Mouse (Mus musculus) hindbrain, embryonic 15.5 days (tissue): ENCODE data around the gene Hgf. TPM values are rescaled to one million over a fixed set of nuclear protein-coding genes. Genes with fewer than 3 reads are reported as not detected.

ENCODE experiments used
- ATAC-seq: fragments of 200-750 bp; cut with Nextera tagmentation; 2 replicates; pipeline ENCODE4 v1.8.0; 2017; ENCODE audit warnings: low read depth, moderate number of reproducible peaks, moderate TSS enrichment; ENCODE audit not compliant: low FRiP score
- H3K27ac ChIP-seq: fragments of 300-500 bp; sonication (generic); replicated peaks from 2 replicates; pipeline ENCODE4 v1.5.1; 2015; ENCODE audit warnings: mild to moderate bottlenecking, inconsistent platforms
- H3K27me3 ChIP-seq: fragments of 300-500 bp; sonication (generic); 2 replicates; pipeline ENCODE4 v1.6.1; 2015; ENCODE audit warnings: control low read depth, inconsistent platforms
- H3K36me3 ChIP-seq: fragments of 300-500 bp; sonication (generic); 2 replicates; pipeline ENCODE4 v1.6.1; 2015; ENCODE audit warnings: control low read depth, inconsistent platforms
- H3K4me1 ChIP-seq: fragments of 300-500 bp; sonication (generic); replicated peaks from 2 replicates; pipeline ENCODE4 v1.6.1; 2015; ENCODE audit warnings: control low read depth, inconsistent platforms
- H3K4me2 ChIP-seq: fragments of 300-500 bp; sonication (generic); 2 replicates; pipeline ENCODE4 v1.6.1; 2015; ENCODE audit warnings: moderate library complexity, mild to moderate bottlenecking, inconsistent platforms
- H3K4me3 ChIP-seq: fragments of 300-500 bp; sonication (generic); 2 replicates; pipeline ENCODE4 v1.5.1; 2015; ENCODE audit warnings: mild to moderate bottlenecking, inconsistent platforms
- H3K9ac ChIP-seq: fragments of 300-500 bp; sonication (generic); 2 replicates; pipeline ENCODE4 v1.6.1; 2015; ENCODE audit warnings: inconsistent platforms
- H3K9me3 ChIP-seq: fragments of 300-500 bp; sonication (generic); 2 replicates; pipeline ENCODE4 v1.6.1; 2016; ENCODE audit warnings: control low read depth, inconsistent platforms
- WGBS: fragments of 180-500 bp; shearing (Covaris S2); methylation state at CpG from one replicate; pipeline ENCODE4 v1.1.7; 2015; 5-methylcytosine and 5-hydroxymethylcytosine counted together
- polyA plus RNA-seq: library from polyadenylated mRNA; unstranded; fragments of >200 nt; fragmentation: Nextera tagmentation; extraction: Ambion mirVana; gene quantifications from 2 replicates; pipeline ENCODE4 v1.2.1, GENCODE M21; 2015

Gene Hgf
- 0.13 and 0.36 TPM in 2 replicates for polyA plus RNA-seq

DNA sequence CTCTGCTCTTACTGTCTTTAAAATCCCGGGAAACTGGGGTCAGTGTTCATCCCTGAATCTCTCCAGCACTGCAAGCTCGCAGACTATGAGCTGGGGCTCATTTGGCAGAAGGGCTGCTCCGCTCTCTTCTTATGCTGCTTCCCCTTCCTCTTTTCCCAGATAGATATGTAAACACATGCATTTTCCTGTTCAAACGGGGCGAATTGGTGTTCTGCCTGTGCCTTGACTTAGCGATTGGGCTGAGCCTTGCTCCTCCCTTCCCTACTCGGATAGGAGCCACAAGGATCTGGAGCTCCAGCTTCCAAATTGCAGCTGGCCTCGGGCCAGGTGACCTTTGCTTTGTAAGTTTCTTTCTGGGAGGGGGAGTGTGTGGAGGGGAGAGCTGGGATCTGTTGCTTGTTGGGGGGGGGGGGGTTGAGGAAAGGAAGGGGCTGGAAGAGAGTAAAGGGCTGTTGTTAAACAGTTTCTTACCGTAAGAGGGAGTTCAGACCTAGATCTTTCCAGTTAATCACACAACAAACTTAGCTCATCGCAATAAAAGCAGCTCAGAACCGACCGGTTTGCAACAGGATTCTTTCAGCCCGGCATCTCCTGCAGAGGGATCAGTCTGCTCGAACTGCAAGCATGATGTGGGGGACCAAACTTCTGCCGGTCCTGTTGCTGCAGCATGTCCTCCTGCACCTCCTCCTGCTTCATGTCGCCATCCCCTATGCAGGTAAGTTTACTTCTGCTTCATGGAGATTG is at the start of gene Hgf:
TSS of gene Hgf (plus strand) at position 192 of the 744 bp plus-strand sequence.
- Histone ChIP-seq H3K4me2 (peak within 1 kb of the TSS; percentile 49), H3K27me3 (no peaks in the 10 kb centered on the region), H3K4me3 (peak within 1 kb of the TSS; percentile 20), H3K9me3 (no peaks in the 10 kb centered on the region), H3K9ac (no peak within 1 kb of the TSS), H3K4me1 (peaks cover 8% of the 10 kb centered on the region), H3K36me3 (no peaks in the 10 kb centered on the region), H3K27ac (no peak within 1 kb of the TSS)
- WGBS, result 9% methylated on average over 16 of the region's 16 CpGs
- peak; percentile 38; the same call in 1 of the 2 replicates for ATAC-seq

DNA sequence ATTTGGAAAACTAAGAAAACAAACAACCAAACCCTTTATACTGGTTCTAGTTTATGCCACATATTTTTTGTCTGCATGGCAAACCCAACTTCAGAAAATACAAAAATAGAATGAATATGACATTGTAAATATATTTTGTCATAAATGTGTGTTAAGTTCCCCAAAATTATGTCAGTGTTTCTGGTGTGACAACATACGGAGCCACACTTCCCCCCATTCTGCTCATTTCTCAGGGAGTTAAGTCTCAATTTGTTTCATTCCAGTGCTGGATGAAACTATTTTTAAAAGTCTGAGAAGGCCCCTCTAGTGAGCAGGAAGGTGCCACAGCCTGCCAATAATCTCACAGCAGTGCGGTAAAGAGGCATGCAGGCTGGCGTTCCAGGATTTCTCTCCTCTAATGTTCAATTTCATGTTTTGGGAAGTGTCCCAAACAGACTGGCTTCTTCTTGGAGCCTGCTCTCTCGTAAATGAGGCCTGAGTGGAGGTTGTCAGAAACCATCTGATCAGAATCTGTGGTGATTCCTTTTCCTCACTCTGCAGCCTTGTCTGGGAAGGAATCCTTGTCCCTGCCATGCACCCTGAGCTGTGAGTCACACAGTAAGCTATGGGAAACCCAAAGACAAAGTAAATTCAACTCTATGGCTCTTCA is 46.5 kb upstream of the Hgf start:
- Histone ChIP-seq H3K9ac (no peak overlapping the region), H3K36me3 (no peaks in the 10 kb centered on the region), H3K27ac (no peak overlapping the region), H3K4me1 (no peaks in the 10 kb centered on the region), H3K27me3 (no peaks in the 10 kb centered on the region), H3K4me2 (no peak overlapping the region), H3K4me3 (no peak overlapping the region), H3K9me3 (no peaks in the 10 kb centered on the region)
- ATAC-seq, result no peak
- 81% methylated on average over 4 of the region's 4 CpGs for WGBS

DNA sequence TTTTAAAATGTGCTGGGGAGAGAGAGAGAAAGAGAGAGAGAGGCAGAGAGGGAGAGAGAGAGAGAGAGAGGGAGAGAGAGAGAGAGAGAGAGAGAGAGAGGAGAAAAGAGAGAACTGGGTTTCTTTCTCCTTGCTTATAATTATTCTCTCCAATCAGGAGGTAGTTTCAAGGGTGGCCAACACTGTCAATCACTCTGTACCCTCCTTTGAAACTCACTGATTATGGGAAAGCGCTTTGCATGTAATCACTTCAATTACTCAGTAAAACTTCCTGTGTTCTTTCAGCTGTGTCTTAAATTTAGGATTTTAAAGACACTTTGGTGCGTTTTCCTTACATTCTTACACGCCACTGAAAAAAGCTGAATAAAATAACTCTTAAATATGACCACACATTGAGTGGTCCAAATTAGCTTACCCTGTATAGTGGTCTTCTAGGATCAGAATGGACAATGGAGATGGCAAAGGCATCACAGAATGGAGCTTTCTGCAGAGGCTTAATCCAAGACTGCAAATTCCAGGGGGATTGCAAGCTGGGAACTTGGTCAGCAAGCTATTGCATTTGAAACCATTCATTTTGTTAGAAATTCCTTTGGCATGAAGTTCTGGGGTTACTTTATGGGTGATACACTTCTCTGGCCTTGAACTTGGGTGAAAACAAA is 21.5 kb upstream of the Hgf start:
- WGBS, result 87% methylated on average over 3 of the region's 3 CpGs
- H3K27me3 ChIP-seq, result no peaks in the 10 kb centered on the region
- no peak overlapping the region for H3K4me3 ChIP-seq
- no peak overlapping the region for H3K9ac ChIP-seq
- H3K36me3 ChIP-seq, result no peaks in the 10 kb centered on the region
- H3K4me2 ChIP-seq, result no peak overlapping the region
- no peaks in the 10 kb centered on the region for H3K4me1 ChIP-seq
- no peak for ATAC-seq
- H3K9me3 ChIP-seq, result no peaks in the 10 kb centered on the region
- no peak overlapping the region for H3K27ac ChIP-seq

DNA sequence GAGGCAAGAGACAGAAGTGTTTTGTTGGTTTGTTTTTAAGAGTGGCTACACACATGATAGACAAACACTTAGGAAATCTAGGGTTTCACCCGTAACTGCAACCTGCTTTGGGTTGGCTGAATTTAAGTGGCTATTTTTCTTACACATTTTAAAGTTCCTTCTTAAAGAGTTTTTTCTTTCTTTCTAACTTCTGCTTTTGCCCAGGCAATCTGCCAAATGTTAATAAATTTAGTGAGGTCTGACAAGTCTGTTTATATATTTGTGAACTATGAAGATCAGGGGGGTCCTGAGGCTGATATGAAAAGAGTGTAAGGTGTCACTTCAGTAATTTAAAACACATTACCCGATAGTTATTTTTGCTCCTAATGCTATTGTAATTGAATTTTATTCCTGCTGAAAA is 15.2 kb upstream of the Hgf start:
- H3K4me2 ChIP-seq, result no peak overlapping the region
- no peaks in the 10 kb centered on the region for H3K36me3 ChIP-seq
- 88% methylated on average over 2 of the region's 2 CpGs for WGBS

GRCm38 (mm10) chr5:16541561-16542116 is 11.7 kb upstream of the Hgf start:
- Histone ChIP-seq H3K27ac (no peak overlapping the region), H3K27me3 (no peaks in the 10 kb centered on the region), H3K4me3 (no peak overlapping the region), H3K4me1 (no peaks in the 10 kb centered on the region), H3K36me3 (no peaks in the 10 kb centered on the region), H3K9ac (no peak overlapping the region), H3K4me2 (no peak overlapping the region), H3K9me3 (no peaks in the 10 kb centered on the region)
- WGBS, result 42% methylated on average over 2 of the region's 2 CpGs
- ATAC-seq, result no peak

More for the DNA sequence above, 15.2 kb upstream of the Hgf start:
- no peaks in the 10 kb centered on the region for H3K4me1 ChIP-seq
- no peaks in the 10 kb centered on the region for H3K9me3 ChIP-seq
- H3K4me3 ChIP-seq, result no peak overlapping the region
- H3K27me3 ChIP-seq, result no peaks in the 10 kb centered on the region
- no peak overlapping the region for H3K27ac ChIP-seq
- ATAC-seq, result no peak
- H3K9ac ChIP-seq, result no peak overlapping the region

- no peak overlapping the region for H3K27ac ChIP-seq
- H3K27me3 ChIP-seq, result no peaks in the 10 kb centered on the region
- WGBS, result 88% methylated on average over 3 of the region's 3 CpGs
- no peak overlapping the region for H3K9ac ChIP-seq
- H3K4me2 ChIP-seq, result no peak overlapping the region
- ATAC-seq, result no peak
- no peaks in the 10 kb centered on the region for H3K36me3 ChIP-seq
- no peaks in the 10 kb centered on the region for H3K9me3 ChIP-seq
- no peaks in the 10 kb centered on the region for H3K4me1 ChIP-seq
- H3K4me3 ChIP-seq, result no peak overlapping the region
Measured at GRCm38 (mm10) chr5:16547490-16547889, 5.8 kb upstream of the Hgf start.

GRCm38 (mm10) chr5:16552647-16553046 is 648 bp upstream of the Hgf start:
- 69% methylated on average over 4 of the region's 4 CpGs for WGBS
- no peak overlapping the region; the same call in 1 of the 2 replicates for H3K4me2 ChIP-seq
- no peak for ATAC-seq
- no peaks in the 10 kb centered on the region for H3K27me3 ChIP-seq
- no peak overlapping the region for H3K9ac ChIP-seq
- peaks cover 8% of the 10 kb centered on the region for H3K4me1 ChIP-seq
- no peaks in the 10 kb centered on the region for H3K9me3 ChIP-seq
- no peak overlapping the region for H3K27ac ChIP-seq
- H3K36me3 ChIP-seq, result no peaks in the 10 kb centered on the region
- no peak overlapping the region for H3K4me3 ChIP-seq

GRCm38 (mm10) chr5:16560247-16560646 is 7.0 kb downstream of the Hgf start:
- no peaks in the 10 kb centered on the region for H3K36me3 ChIP-seq
- H3K9me3 ChIP-seq, result no peaks in the 10 kb centered on the region
- H3K4me2 ChIP-seq, result no peak overlapping the region
- H3K27me3 ChIP-seq, result no peaks in the 10 kb centered on the region
- H3K4me1 ChIP-seq, result no peaks in the 10 kb centered on the region
- WGBS, result 89% methylated on average over 3 of the region's 3 CpGs
- no peak overlapping the region for H3K4me3 ChIP-seq
- no peak overlapping the region for H3K9ac ChIP-seq
- ATAC-seq, result no peak
- H3K27ac ChIP-seq, result no peak overlapping the region

GRCm38 (mm10) chr5:16568997-16569396 is 15.7 kb downstream of the Hgf start:
- no peaks in the 10 kb centered on the region for H3K27me3 ChIP-seq
- no peaks in the 10 kb centered on the region for H3K9me3 ChIP-seq
- no peak overlapping the region for H3K27ac ChIP-seq
- no peak for ATAC-seq
- H3K4me2 ChIP-seq, result no peak overlapping the region
- 81% methylated on average over 4 of the region's 4 CpGs for WGBS
- H3K9ac ChIP-seq, result no peak overlapping the region
- no peaks in the 10 kb centered on the region for H3K36me3 ChIP-seq
- H3K4me3 ChIP-seq, result no peak overlapping the region
- H3K4me1 ChIP-seq, result no peaks in the 10 kb centered on the region

- Histone ChIP-seq H3K4me2 (no peak overlapping the region), H3K9ac (no peak overlapping the region), H3K36me3 (no peaks in the 10 kb centered on the region), H3K27ac (no peak overlapping the region), H3K4me1 (no peaks in the 10 kb centered on the region), H3K27me3 (no peaks in the 10 kb centered on the region), H3K9me3 (no peaks in the 10 kb centered on the region), H3K4me3 (no peak overlapping the region)
- 78% methylated on average over 14 of the region's 14 CpGs for WGBS
- no peak for ATAC-seq
Measured at GRCm38 (mm10) chr5:16577882-16578742, 24.8 kb downstream of the Hgf start.

GRCm38 (mm10) chr5:16595699-16596098 is 42.4 kb downstream of the Hgf start:
- no peaks in the 10 kb centered on the region for H3K4me1 ChIP-seq
- no peak overlapping the region for H3K9ac ChIP-seq
- H3K27ac ChIP-seq, result no peak overlapping the region
- no peaks in the 10 kb centered on the region for H3K27me3 ChIP-seq
- no peak overlapping the region for H3K4me2 ChIP-seq
- no peak for ATAC-seq
- H3K36me3 ChIP-seq, result no peaks in the 10 kb centered on the region
- no peak overlapping the region for H3K4me3 ChIP-seq
- WGBS, result 62% methylated on average over 4 of the region's 4 CpGs
- no peaks in the 10 kb centered on the region for H3K9me3 ChIP-seq
